8 mouse cellular contexts compared by ENCODE assay signal in genomic region chr9:44881941-44882435, GRCm38 (mm10). TPM values are rescaled to one million over a fixed set of nuclear protein-coding genes. Genes with fewer than 3 reads are reported as not detected.
DNase-seq lines count a peak whose midpoint lies in the region; ATAC-seq lines count a peak whose summit lies in the region.

No protein-coding gene starts in this region.

- H3K4me2 ChIP-seq in heart, embryonic 14.5 days (ENCODE audit: low read length): peak overlapping the region; percentile 100
- H3K4me2 ChIP-seq in liver, embryonic 12.5 days: peak overlapping the region; percentile 99
- H3K4me2 ChIP-seq in stomach, embryonic 16.5 days (ENCODE audit: low read depth, low read length): peak overlapping the region; percentile 99

- peak overlapping the region; percentile 84 for H3K9ac ChIP-seq in heart, embryonic 14.5 days (ENCODE audit: low read length)
- peak overlapping the region; percentile 83 for H3K9ac ChIP-seq in liver, embryonic 12.5 days
- peak overlapping the region; percentile 86 for H3K9ac ChIP-seq in stomach, embryonic 16.5 days (ENCODE audit: low read length)

- no peaks in the 10 kb centered on the region for H3K9me3 ChIP-seq in heart, embryonic 14.5 days (ENCODE audit: control insufficient read depth, low read length)
- no peaks in the 10 kb centered on the region for H3K9me3 ChIP-seq in liver, embryonic 12.5 days (replicated peaks)
- H3K9me3 ChIP-seq in stomach, embryonic 16.5 days (replicated peaks; ENCODE audit: control insufficient read depth, low read length): no peaks in the 10 kb centered on the region

- peak overlapping the region; percentile 86 for H3K4me3 ChIP-seq in brown adipose tissue, adult 24 weeks (ENCODE audit: insufficient read depth, low read depth, low read length)
- peak overlapping the region; percentile 74 to 99 for H3K4me3 ChIP-seq in heart, embryonic 14.5 days (ENCODE audit: control insufficient read depth in 1 of 2, insufficient read depth in 1 of 2, low read depth in 1 of 2, low read length in 2 of 2)
- H3K4me3 ChIP-seq in liver, embryonic 12.5 days: peak overlapping the region; percentile 96
- H3K4me3 ChIP-seq in stomach, embryonic 16.5 days (replicated peaks; ENCODE audit: low read length): peak overlapping the region; percentile 94

- H3K36me3 ChIP-seq in heart, embryonic 14.5 days (ENCODE audit: control insufficient read depth, insufficient read depth, low read length): no peaks in the 10 kb centered on the region
- H3K36me3 ChIP-seq in liver, embryonic 12.5 days: peaks cover 13% of the 10 kb centered on the region
- H3K36me3 ChIP-seq in stomach, embryonic 16.5 days (ENCODE audit: control insufficient read depth, insufficient read depth, low read length): no peaks in the 10 kb centered on the region

- peak overlapping the region; percentile 53 for H3K27ac ChIP-seq in brown adipose tissue, adult 24 weeks (replicated peaks; ENCODE audit: low read depth, low read length)
- peak overlapping the region; percentile 95 to 97 for H3K27ac ChIP-seq in heart, embryonic 14.5 days (replicated peaks in 1 of 2; ENCODE audit: control insufficient read depth in 1 of 2, insufficient read depth in 1 of 2, low read depth in 2 of 2, low read length in 2 of 2)
- peak overlapping the region; percentile 91 for H3K27ac ChIP-seq in liver, embryonic 12.5 days
- H3K27ac ChIP-seq in stomach, embryonic 16.5 days (ENCODE audit: low read length): peak overlapping the region; percentile 98

- WGBS in heart, embryonic 14.5 days: under 1% methylated on average over 29 of the region's 29 CpGs
- WGBS in liver, embryonic 12.5 days (ENCODE audit: insufficient replicate concordance): under 1% methylated on average over 29 of the region's 29 CpGs
- WGBS in stomach, embryonic 16.5 days: under 1% methylated on average over 29 of the region's 29 CpGs

- no peaks in the 10 kb centered on the region for H3K27me3 ChIP-seq in heart, embryonic 14.5 days (ENCODE audit: control insufficient read depth, insufficient read depth, low read length)
- H3K27me3 ChIP-seq in liver, embryonic 12.5 days (replicated peaks): peaks cover 29% of the 10 kb centered on the region
- no peaks in the 10 kb centered on the region for H3K27me3 ChIP-seq in stomach, embryonic 16.5 days (ENCODE audit: control insufficient read depth, insufficient read depth, low read length)

- ATAC-seq in CD4-positive, CD25-positive, alpha-beta regulatory T cell, adult 4 months: peak; percentile 10
- ATAC-seq in erythroid progenitor cell, adult 5-6 weeks (replicated peaks; ENCODE audit: low FRiP score, poor library complexity, severe bottlenecking): peak; percentile 79
- peak; percentile 64 for ATAC-seq in heart, embryonic 14.5 days (ENCODE audit: insufficient number of reproducible peaks, insufficient read depth, low FRiP score, low read depth)
- peak; percentile 54 for ATAC-seq in liver, embryonic 12.5 days
- ATAC-seq in stomach, embryonic 16.5 days (ENCODE audit: insufficient read depth, low FRiP score): peak; percentile 76

- peaks cover 10% of the 10 kb centered on the region for H3K4me1 ChIP-seq in brown adipose tissue, adult 24 weeks (ENCODE audit: control insufficient read depth, insufficient read depth, insufficient read length, low read length)
- peaks cover 14 to 20% of the 10 kb centered on the region in 2 experiments; a peak in 3 of 4 replicates for H3K4me1 ChIP-seq in heart, embryonic 14.5 days (ENCODE audit: control insufficient read depth in 2 of 2, insufficient read depth in 2 of 2, low read length in 2 of 2)
- H3K4me1 ChIP-seq in liver, embryonic 12.5 days: peaks cover 52% of the 10 kb centered on the region
- H3K4me1 ChIP-seq in stomach, embryonic 16.5 days (ENCODE audit: control insufficient read depth, insufficient read depth, low read length): peaks cover 32% of the 10 kb centered on the region

- DNase-seq in kidney, postnatal 10 days: peak; percentile 89
- peak; percentile 89 for DNase-seq in neural tube, embryonic 10.5 days (ENCODE audit: extremely low spot score, low spot score)

RNA-seq across cellular contexts. Expression of gene Kmt2a, which starts 0.9 kb away (rescaled TPM):
- polyA plus RNA-seq in CD4-positive, CD25-positive, alpha-beta regulatory T cell, adult 4 months (2017; shearing (Covaris generic)): 10 to 100 TPM; 34.7 to 41.1 TPM
- 7.0 and 7.3 TPM in 2 replicates for polyA plus RNA-seq in brown adipose tissue, adult 24 weeks (2012; ENCODE audit: insufficient read depth, insufficient read length, missing spikeins)
- total RNA-seq in erythroid progenitor cell, adult 5-6 weeks (2015; ENCODE audit: low replicate concordance): 59.5 and 91.4 TPM in 2 replicates
- total RNA-seq in erythroid progenitor cell, adult 5-6 weeks (2017; ENCODE audit: low replicate concordance): 18.1 and 23.3 TPM in 2 replicates
- 9.6 and 10.4 TPM in 2 replicates for polyA plus RNA-seq in heart, embryonic 14.5 days (2014; fragmentation: Nextera tagmentation; extraction: Ambion mirVana)
- 7.3 and 8.4 TPM in 2 replicates for polyA plus RNA-seq in liver, embryonic 12.5 days (2016; fragmentation: Nextera tagmentation; extraction: Ambion mirVana)
- 7.1 and 8.8 TPM in 2 replicates for polyA plus RNA-seq in stomach, embryonic 16.5 days (2015; fragmentation: Nextera tagmentation; extraction: Ambion mirVana)

RNA-seq across cellular contexts. Expression of gene Atp5l, which starts 38.6 kb away (rescaled TPM):
- polyA plus RNA-seq in CD4-positive, CD25-positive, alpha-beta regulatory T cell, adult 4 months (2017; shearing (Covaris generic)): 100 to 1,000 TPM; 416 to 524 TPM
- polyA plus RNA-seq in brown adipose tissue, adult 24 weeks (2012; ENCODE audit: insufficient read depth, insufficient read length, missing spikeins): 2,562 and 2,957 TPM in 2 replicates
- 236 and 252 TPM in 2 replicates for total RNA-seq in erythroid progenitor cell, adult 5-6 weeks (2015; ENCODE audit: low replicate concordance)
- total RNA-seq in erythroid progenitor cell, adult 5-6 weeks (2017; ENCODE audit: low replicate concordance): 17.0 and 145 TPM in 2 replicates
- polyA plus RNA-seq in heart, embryonic 14.5 days (2014; fragmentation: Nextera tagmentation; extraction: Ambion mirVana): 1,362 and 1,405 TPM in 2 replicates
- 523 and 553 TPM in 2 replicates for polyA plus RNA-seq in liver, embryonic 12.5 days (2016; fragmentation: Nextera tagmentation; extraction: Ambion mirVana)
- 660 and 783 TPM in 2 replicates for polyA plus RNA-seq in stomach, embryonic 16.5 days (2015; fragmentation: Nextera tagmentation; extraction: Ambion mirVana)

Comparison
In these comparisons a context has a peak if more than half of its experiments do, and no peak if none do; other contexts are left out.
1. Peak in every context shown above with its lines: DNase-seq, ATAC-seq, H3K4me3 ChIP-seq and H3K27ac ChIP-seq.
2. ATAC-seq: peak in every context shown above with its lines; median percentile 79 in erythroid progenitor cell, adult 5-6 weeks; 76 in stomach, embryonic 16.5 days; 64 in heart, embryonic 14.5 days; 54 in liver, embryonic 12.5 days; 10 in CD4-positive, CD25-positive, alpha-beta regulatory T cell, adult 4 months.